Mouse (Mus musculus) embryonic fibroblast, embryonic 13.5 days (primary cell): Measurements from ENCODE around the gene Rpl13. TPM values are rescaled to one million over a fixed set of nuclear protein-coding genes. Genes with fewer than 3 reads are reported as not detected.
"Not testable (repeated sequence)": the region's sequence is repeated elsewhere in the genome, so short reads cannot be mapped to it uniquely, and the experiment has no call there.

Experiments used
- H3K27ac ChIP-seq: 2 replicates; pipeline ENCODE4 v1.5.1; 2012; ENCODE audit warnings: low read length, control low read depth, inconsistent platforms; ENCODE audit not compliant: insufficient read depth
- H3K4me1 ChIP-seq: 2 replicates; pipeline ENCODE4 v1.6.1; 2011; ENCODE audit warnings: low read length; ENCODE audit not compliant: control insufficient read depth, insufficient read depth
- H3K4me3 ChIP-seq: 2 replicates; pipeline ENCODE4 v1.5.1; 2011; ENCODE audit warnings: mild to moderate bottlenecking, control low read depth, low read length; ENCODE audit not compliant: insufficient read depth
- CTCF ChIP-seq: IDR thresholded peaks from 2 replicates; pipeline ENCODE4 v1.5.1; 2011; ENCODE audit warnings: mild to moderate bottlenecking, control low read depth, low read length, moderate library complexity, borderline replicate concordance; ENCODE audit not compliant: insufficient read depth
- POLR2A ChIP-seq: IDR thresholded peaks from 2 replicates; pipeline ENCODE4 v1.6.1; 2011; ENCODE audit warnings: low read depth, mild to moderate bottlenecking, control low read depth, low read length, moderate library complexity
- polyA plus RNA-seq: library from polyadenylated mRNA; stranded (reverse); fragments of >200 nt; gene quantifications from 2 replicates; pipeline ENCODE4 v1.2.4, GENCODE M21; 2011; ENCODE audit warnings: low read depth; ENCODE audit not compliant: missing spikeins, insufficient read length

Gene Rpl13
- polyA plus RNA-seq, 1 experiment: 1,585 TPM

- Histone ChIP-seq H3K4me1 (no peaks in the 10 kb centered on the region), H3K4me3 (no peak overlapping the region), H3K27ac (no peak overlapping the region)
- TF ChIP-seq POLR2A (no peak), CTCF (no peak)
These were observed 14.9 kb upstream of the Rpl13 start for GRCm38 (mm10) chr8:123087289-123087688.

- Histone ChIP-seq H3K27ac (no peak overlapping the region), H3K4me1 (peaks cover 4% of the 10 kb centered on the region), H3K4me3 (no peak overlapping the region)
- TF ChIP-seq CTCF (no peak), POLR2A (no peak)
These were observed 4.9 kb upstream of the Rpl13 start for GRCm38 (mm10) chr8:123097216-123097615.

- Histone ChIP-seq H3K4me3 (no peak overlapping the region), H3K4me1 (peaks cover 4% of the 10 kb centered on the region), H3K27ac (no peak overlapping the region)
- no peak for TF ChIP-seq POLR2A
- TF ChIP-seq CTCF: no peak
These were observed 4.2 kb upstream of the Rpl13 start for GRCm38 (mm10) chr8:123097786-123098584.

GRCm38 (mm10) chr8:123100288-123100687 is 1.9 kb upstream of the Rpl13 start:
- no peak overlapping the region for H3K4me3 ChIP-seq
- TF ChIP-seq POLR2A (peak; percentile 50; the same call in 1 of the 2 replicates), CTCF (no peak)
- H3K27ac ChIP-seq: peak overlapping the region; percentile 86
- peaks cover 4% of the 10 kb centered on the region for H3K4me1 ChIP-seq

- Histone ChIP-seq H3K4me3 (no peak overlapping the region), H3K4me1 (peaks cover 4% of the 10 kb centered on the region), H3K27ac (no peak overlapping the region)
- TF ChIP-seq CTCF: no peak
- TF ChIP-seq POLR2A: no peak
These were observed 906 bp upstream of the Rpl13 start for GRCm38 (mm10) chr8:123101244-123101643.

GRCm38 (mm10) chr8:123102855-123103254 is 705 bp downstream of the Rpl13 start:
- Histone ChIP-seq H3K4me3 (peak overlapping the region; percentile 95), H3K27ac (peak overlapping the region; percentile 45; the same call in 1 of the 2 replicates)
- not testable (repeated sequence) for H3K4me1 ChIP-seq

- peaks cover 4% of the 10 kb centered on the region for H3K4me1 ChIP-seq
- H3K27ac ChIP-seq: peak overlapping the region; percentile 45
- peak overlapping the region; percentile 95 for H3K4me3 ChIP-seq
- no peak for TF ChIP-seq CTCF
- TF ChIP-seq POLR2A: 0 out of 2 replicates have a peak, but pooled peaks have one; percentile 20
These were observed 1.1 kb downstream of the Rpl13 start for GRCm38 (mm10) chr8:123103285-123103684.

- Histone ChIP-seq H3K4me3 (peak overlapping the region; percentile 95), H3K4me1 (peaks cover 4% of the 10 kb centered on the region), H3K27ac (no peak overlapping the region)
- 0 out of 2 replicates have a peak, but pooled peaks have one; percentile 12 for TF ChIP-seq POLR2A
- no peak for TF ChIP-seq CTCF
These were observed 2.1 kb downstream of the Rpl13 start for GRCm38 (mm10) chr8:123104046-123104767.

GRCm38 (mm10) chr8:123105553-123106326 is 3.6 kb downstream of the Rpl13 start:
- H3K4me3 ChIP-seq: no peak overlapping the region
- H3K27ac ChIP-seq: no peak overlapping the region
- H3K4me1 ChIP-seq: no peaks in the 10 kb centered on the region; the same call in none of the 2 replicates
- TF ChIP-seq POLR2A (peak; percentile 55), CTCF (no peak)
